Mouse (Mus musculus) kidney, adult 2 months (tissue): ENCODE measurements around the gene Tmem207. TPM values are rescaled to one million over a fixed set of nuclear protein-coding genes. Genes with fewer than 3 reads are reported as not detected.

Experiments
- DNase-seq: peaks from one replicate; pipeline ENCODE4 v3.0.0; 2021
- H3K27ac ChIP-seq: fragments of 200-500 bp; 2 replicates; pipeline ENCODE4 v1.5.1; 2012; ENCODE audit warnings: low read depth, low read length, control low read depth, inconsistent platforms; ENCODE audit not compliant: insufficient read depth
- H3K27me3 ChIP-seq: fragments of 200-500 bp; replicated peaks from 2 replicates; pipeline ENCODE4 v1.6.1; 2012; ENCODE audit warnings: mild to moderate bottlenecking, moderate library complexity, low read length, inconsistent platforms; ENCODE audit not compliant: control insufficient read depth, insufficient read depth
- H3K36me3 ChIP-seq: fragments of 200-500 bp; 2 replicates; pipeline ENCODE4 v1.6.1; 2012; ENCODE audit warnings: mild to moderate bottlenecking, moderate library complexity, low read length, inconsistent platforms; ENCODE audit not compliant: control insufficient read depth, insufficient read depth
- H3K4me1 ChIP-seq: fragments of 200-500 bp; 2 replicates; pipeline ENCODE4 v1.6.1; 2011; ENCODE audit warnings: low read length; ENCODE audit not compliant: control insufficient read depth, insufficient read depth
- H3K4me3 ChIP-seq: fragments of 200-500 bp; 2 replicates; pipeline ENCODE4 v1.5.1; 2011; ENCODE audit warnings: mild to moderate bottlenecking, low read depth, low read length, control low read depth; ENCODE audit not compliant: insufficient read depth
- CTCF ChIP-seq: fragments of 200-500 bp; conservative IDR thresholded peaks from 2 replicates; pipeline ENCODE4 v1.5.1; 2011; ENCODE audit warnings: low read depth, mild to moderate bottlenecking, control low read depth, low read length, moderate library complexity, mixed read lengths; ENCODE audit not compliant: insufficient read depth, insufficient read length
- POLR2A ChIP-seq: fragments of 200-500 bp; IDR thresholded peaks from one replicate; pipeline ENCODE4 v1.6.1; 2011; ENCODE audit warnings: low read depth, low read length, control low read depth
- WGBS: fragments of 180-500 bp; shearing (Covaris S2); methylation state at CpG from one replicate; pipeline ENCODE4 v1.1.7; 2018; 5-methylcytosine and 5-hydroxymethylcytosine counted together
- polyA plus RNA-seq: library from polyadenylated mRNA; depleted of rRNA; stranded (reverse); fragments of >200 nt; gene quantifications from 2 replicates; pipeline ENCODE4 v1.2.3, GENCODE M21; 2012; rRNA removed

Gene Tmem207
- polyA plus RNA-seq, 1 experiment: 7.8 TPM

GRCm38 (mm10) chr16:26456182-26456581 lies 70.4 kb downstream of the Tmem207 start:
- 86% methylated on average over 2 of the region's 2 CpGs for WGBS

GRCm38 (mm10) chr16:26454163-26454562 lies 72.4 kb downstream of the Tmem207 start:
- H3K4me1 ChIP-seq: no peaks in the 10 kb centered on the region
- WGBS: 37% methylated on average over 3 of the region's 3 CpGs
- H3K27ac ChIP-seq: no peak overlapping the region
- no peaks in the 10 kb centered on the region for H3K36me3 ChIP-seq
- TF ChIP-seq CTCF (no peak), POLR2A (no peak)
- H3K27me3 ChIP-seq: no peaks in the 10 kb centered on the region; the same call in 1 of the 2 replicates
- DNase-seq: peak; percentile 36
- no peak overlapping the region for H3K4me3 ChIP-seq

More at GRCm38 (mm10) chr16:26456182-26456581, 70.4 kb downstream of the Tmem207 start:
- TF ChIP-seq CTCF (no peak), POLR2A (no peak)
- H3K36me3 ChIP-seq: no peaks in the 10 kb centered on the region
- no peak overlapping the region for H3K4me3 ChIP-seq
- no peaks in the 10 kb centered on the region for H3K4me1 ChIP-seq
- H3K27me3 ChIP-seq: no peaks in the 10 kb centered on the region; the same call in 1 of the 2 replicates
- H3K27ac ChIP-seq: no peak overlapping the region
- DNase-seq: no peak

Other genes with a start within 250 kb of the Tmem207 start
- 17.7 and 18.2 TPM in 2 replicates for gene Cldn1, start 154.9 kb downstream of the Tmem207 start, polyA plus RNA-seq
- 14.3 and 15.4 TPM in 2 replicates for gene Cldn16, start 63.6 kb downstream of the Tmem207 start, polyA plus RNA-seq
- gene Il1rap, start 54.9 kb upstream of the Tmem207 start, polyA plus RNA-seq: 2.7 and 3.1 TPM in 2 replicates